Mouse (Mus musculus) C3H10T1/2 (cell line): ENCODE results near the gene Pfkp. TPM values are rescaled to one million over a fixed set of nuclear protein-coding genes. Genes with fewer than 3 reads are reported as not detected.

Source experiments
- polyA plus RNA-seq, 2 experiments: library from polyadenylated mRNA; unstranded; fragments of >200 nt; fragmentation: generic; extraction: Trizol; gene quantifications; one replicate each; pipeline ENCODE4 v1.2.1; 2012; ENCODE audit warnings: missing spikeins in 2 of 2

The Pfkp gene
- 1 to 10 TPM; 4.6 to 7.2 TPM for polyA plus RNA-seq

DNA sequence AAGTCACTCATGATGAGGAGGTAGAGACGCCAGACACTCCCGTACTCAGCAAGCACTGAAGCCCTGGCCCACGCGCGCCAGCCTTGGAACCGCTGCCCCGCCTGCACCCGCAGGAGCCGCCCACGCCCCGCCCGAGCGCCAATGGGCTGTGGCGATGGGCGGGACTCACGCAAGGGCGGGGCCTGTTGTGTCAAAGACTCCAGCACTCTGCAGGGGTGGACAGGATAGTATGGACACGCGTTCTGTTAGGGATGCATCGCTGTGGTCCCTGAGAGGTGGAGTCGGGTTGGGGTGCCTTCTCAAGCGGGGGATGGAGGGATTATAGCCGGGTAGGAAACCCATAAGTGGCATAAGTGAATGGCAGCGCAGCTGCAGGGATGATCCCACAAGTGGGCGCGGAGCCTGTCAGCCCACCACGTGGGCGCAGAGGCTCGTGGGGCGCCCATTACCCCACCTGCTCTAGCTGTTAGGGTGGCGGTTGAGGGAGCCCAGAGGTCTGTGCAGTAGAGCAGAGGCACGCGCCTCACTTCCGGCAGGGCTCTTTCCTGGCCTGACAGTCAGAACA, at the start of gene Pfkp:
Pfkp (minus strand) TSS at position 109 of the 565 bp plus-strand sequence.

Other genes starting within 250 kb of the Pfkp start
- 10 to 100 TPM in 1 of 2 experiments, 1 to 10 TPM in 1; 6.8 to 30.8 TPM for gene Pitrm1, start 100.6 kb downstream of the Pfkp start, polyA plus RNA-seq